Mouse (Mus musculus): ENCODE measurements around the gene Ppp3r1. TPM values are rescaled to one million over a fixed set of nuclear protein-coding genes. Genes with fewer than 3 reads are reported as not detected.
"Not testable (repeated sequence)": the region's sequence is repeated elsewhere in the genome, so short reads cannot be mapped to it uniquely, and the experiment has no call there.

Gene Ppp3r1
- polyA plus RNA-seq, 1 experiment, result 36.5 TPM

DNA sequence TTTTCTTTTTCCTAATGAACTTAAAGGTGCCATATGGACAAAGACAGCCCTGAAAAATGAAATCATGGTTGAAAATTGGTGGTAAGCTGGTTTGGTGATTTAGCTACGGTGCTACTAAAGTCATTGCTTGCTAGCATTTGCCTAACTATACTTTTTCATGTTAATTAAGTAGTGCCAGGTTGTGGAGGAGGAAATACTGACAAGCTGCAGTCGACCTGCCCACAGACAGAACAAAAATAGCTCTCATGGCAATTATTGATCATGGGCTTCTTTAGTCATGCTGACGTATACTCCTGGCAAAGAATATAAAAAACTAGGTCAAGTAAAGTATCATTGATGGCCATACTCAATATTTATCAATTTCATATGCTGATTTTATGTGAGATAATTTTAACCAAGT, 56.4 kb downstream of the Ppp3r1 start:
- 77% methylated on average over 3 of the region's 3 CpGs for WGBS
- Histone ChIP-seq H3K4me1 (ENCODE audit: control insufficient read depth, insufficient read depth, low read length) (no peaks in the 10 kb centered on the region; the same call in 1 of the 2 replicates), H3K4me3 (ENCODE audit: insufficient read depth, low read depth, low read length) (no peak overlapping the region), H3K27ac (ENCODE audit: insufficient read depth, low read depth, low read length) (no peak overlapping the region), H3K27me3 (replicated peaks; ENCODE audit: control insufficient read depth, insufficient read depth, low read length) (no peaks in the 10 kb centered on the region), H3K36me3 (ENCODE audit: control insufficient read depth, insufficient read depth, low read length) (peaks cover 1% of the 10 kb centered on the region; the same call in 1 of the 2 replicates)
- TF ChIP-seq POLR2A (IDR thresholded peaks at IDR 0.05; ENCODE audit: low read depth, low read length) (no peak), CTCF (conservative IDR thresholded peaks at IDR 0.05; ENCODE audit: insufficient read depth, insufficient read length, low read depth, low read length) (no peak)
- DNase-seq, result no peak

DNA sequence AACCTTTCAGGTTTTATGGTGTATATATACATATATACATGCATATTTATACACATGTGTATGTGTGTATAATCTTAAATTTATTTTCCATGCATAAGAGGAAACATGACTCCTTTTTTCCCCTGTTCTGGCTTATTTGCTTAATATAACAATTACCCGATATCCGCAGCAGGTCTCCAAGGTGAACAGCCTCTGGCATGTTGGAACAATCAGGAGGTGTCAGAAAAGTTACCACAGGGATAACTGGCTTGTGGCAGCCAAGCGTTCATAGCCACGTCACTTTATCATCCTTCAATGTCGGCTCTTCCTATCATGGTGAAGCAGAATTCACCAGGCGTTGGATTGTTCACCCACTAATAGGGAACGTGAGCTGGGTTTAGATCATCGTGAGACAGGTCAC, 62.1 kb downstream of the Ppp3r1 start:
- no peaks in the 10 kb centered on the region for H3K4me1 ChIP-seq (ENCODE audit: control insufficient read depth, insufficient read depth, low read length)
- H3K27me3 ChIP-seq (replicated peaks; ENCODE audit: control insufficient read depth, insufficient read depth, low read length), result no peaks in the 10 kb centered on the region
- WGBS, result 91% methylated on average over 8 of the region's 8 CpGs
- H3K4me3 ChIP-seq (ENCODE audit: insufficient read depth, low read depth, low read length), result no peak overlapping the region
- H3K27ac ChIP-seq (ENCODE audit: insufficient read depth, low read depth, low read length), result no peak overlapping the region
- DNase-seq, result no peak
- TF ChIP-seq POLR2A (IDR thresholded peaks at IDR 0.05; ENCODE audit: low read depth, low read length) (no peak), CTCF (conservative IDR thresholded peaks at IDR 0.05; ENCODE audit: insufficient read depth, insufficient read length, low read depth, low read length) (no peak)
- H3K36me3 ChIP-seq (ENCODE audit: control insufficient read depth, insufficient read depth, low read length), result peaks cover 1% of the 10 kb centered on the region; the same call in 1 of the 2 replicates

DNA sequence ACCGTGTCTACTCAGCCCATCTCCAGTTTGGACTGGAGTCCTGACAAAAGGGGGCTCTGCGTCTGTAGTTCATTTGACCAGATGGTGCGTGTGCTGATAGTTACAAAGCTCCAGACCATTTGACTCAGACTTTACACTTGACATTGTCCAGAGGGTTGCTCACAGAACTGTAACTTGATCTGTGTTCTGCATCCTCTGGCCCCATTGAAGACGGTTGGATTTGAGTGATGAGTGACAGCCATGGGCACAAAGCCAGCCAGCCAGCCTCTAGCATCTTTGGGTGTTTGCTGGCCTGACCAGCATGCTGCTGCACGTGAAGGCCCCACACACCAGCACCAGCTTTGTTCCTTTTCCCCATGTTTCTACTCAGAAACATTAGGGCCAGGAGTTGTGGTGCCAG, 73.7 kb downstream of the Ppp3r1 start:
- TF ChIP-seq POLR2A (IDR thresholded peaks at IDR 0.05; ENCODE audit: low read depth, low read length), result no peak
- no peak for TF ChIP-seq CTCF (conservative IDR thresholded peaks at IDR 0.05; ENCODE audit: insufficient read depth, insufficient read length, low read depth, low read length)
- no peak for DNase-seq
- Histone ChIP-seq H3K4me1 (ENCODE audit: control insufficient read depth, insufficient read depth, low read length) (no peaks in the 10 kb centered on the region), H3K36me3 (ENCODE audit: control insufficient read depth, insufficient read depth, low read length) (peaks cover under 1% of the 10 kb centered on the region), H3K27me3 (replicated peaks; ENCODE audit: control insufficient read depth, insufficient read depth, low read length) (no peaks in the 10 kb centered on the region), H3K27ac (ENCODE audit: insufficient read depth, low read depth, low read length) (no peak overlapping the region), H3K4me3 (ENCODE audit: insufficient read depth, low read depth, low read length) (no peak overlapping the region)
- 74% methylated on average over 5 of the region's 5 CpGs for WGBS

DNA sequence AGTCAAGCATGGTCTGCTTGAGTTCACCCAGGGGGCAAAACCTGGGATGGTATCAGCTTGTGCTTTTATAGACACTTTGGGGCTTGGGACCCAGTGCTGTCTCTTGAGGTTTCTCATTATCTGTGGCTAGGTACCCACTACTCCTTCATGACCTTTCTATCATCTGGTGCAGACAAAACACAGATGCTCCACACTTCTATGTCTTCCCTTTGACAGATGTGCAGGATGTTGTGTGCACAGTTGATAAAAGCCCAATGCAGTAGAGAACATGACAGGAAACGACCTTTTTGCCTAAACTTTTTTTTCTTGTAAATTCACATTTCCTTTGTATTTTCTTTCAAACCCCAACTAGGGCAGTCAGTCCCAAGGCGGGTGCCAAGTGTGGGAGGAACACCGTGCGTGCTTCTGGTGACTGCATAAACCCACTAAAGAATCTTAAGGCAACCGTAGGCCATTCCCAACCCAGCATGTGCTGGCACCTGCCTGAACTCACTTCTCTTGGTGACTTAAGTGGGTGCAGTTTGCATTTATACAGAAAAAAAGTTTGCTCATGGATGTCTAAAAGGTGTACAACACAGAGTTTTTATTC, 77.5 kb downstream of the Ppp3r1 start:
- WGBS, result 69% methylated on average over 5 of the region's 5 CpGs
- Histone ChIP-seq H3K27ac (ENCODE audit: insufficient read depth, low read depth, low read length) (no peak overlapping the region), H3K4me1 (ENCODE audit: control insufficient read depth, insufficient read depth, low read length) (no peaks in the 10 kb centered on the region), H3K4me3 (ENCODE audit: insufficient read depth, low read depth, low read length) (no peak overlapping the region), H3K27me3 (replicated peaks; ENCODE audit: control insufficient read depth, insufficient read depth, low read length) (no peaks in the 10 kb centered on the region), H3K36me3 (ENCODE audit: control insufficient read depth, insufficient read depth, low read length) (no peaks in the 10 kb centered on the region; the same call in none of the 2 replicates)
- TF ChIP-seq CTCF (conservative IDR thresholded peaks at IDR 0.05; ENCODE audit: insufficient read depth, insufficient read length, low read depth, low read length) (no peak), POLR2A (IDR thresholded peaks at IDR 0.05; ENCODE audit: low read depth, low read length) (no peak)
- no peak for DNase-seq

DNA sequence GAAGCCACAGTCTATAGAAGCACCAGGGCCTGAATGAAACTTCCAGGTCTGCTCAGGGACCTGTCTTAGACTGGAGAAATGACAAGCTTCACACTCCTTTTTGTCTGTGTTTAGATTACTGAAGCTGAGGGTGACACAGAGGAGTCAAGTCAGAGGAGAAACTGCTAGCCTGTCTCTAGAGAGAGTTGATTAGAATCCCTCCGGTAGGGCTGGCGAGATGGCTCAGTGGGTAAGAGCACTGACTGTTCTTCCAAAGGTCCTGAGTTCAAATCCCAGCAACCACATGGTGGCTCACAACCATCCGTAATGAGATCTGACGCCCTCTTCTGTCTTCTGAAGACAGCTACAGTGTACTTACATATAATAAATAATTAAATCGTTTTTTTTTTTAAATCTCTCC, 79.5 kb downstream of the Ppp3r1 start:
- not testable (repeated sequence) for H3K36me3 ChIP-seq (ENCODE audit: control insufficient read depth, insufficient read depth, low read length); H3K4me1 ChIP-seq (ENCODE audit: control insufficient read depth, insufficient read depth, low read length); H3K4me3 ChIP-seq (ENCODE audit: insufficient read depth, low read depth, low read length); H3K27me3 ChIP-seq (replicated peaks; ENCODE audit: control insufficient read depth, insufficient read depth, low read length); H3K27ac ChIP-seq (ENCODE audit: insufficient read depth, low read depth, low read length); DNase-seq
- 91% methylated on average over 5 of the region's 5 CpGs for WGBS

DNA sequence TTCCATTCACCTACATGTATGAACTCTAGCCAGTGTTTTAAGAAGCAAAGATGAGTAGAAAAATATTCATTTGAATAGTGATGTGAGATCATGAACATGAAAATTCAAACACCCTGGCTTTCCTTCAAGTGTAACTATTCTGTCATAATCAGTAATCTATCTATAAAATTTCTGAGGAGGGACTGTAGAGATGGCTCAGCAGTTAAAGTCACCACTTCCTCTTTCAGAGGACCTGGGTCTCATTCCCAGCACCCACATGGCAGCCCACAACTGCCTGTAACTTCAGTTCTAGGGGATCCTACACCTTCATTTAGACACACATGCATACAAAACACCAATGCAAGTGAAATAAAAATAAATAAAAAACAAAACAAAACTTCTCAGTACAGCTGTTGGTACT, 89.7 kb downstream of the Ppp3r1 start:
- peaks cover 3% of the 10 kb centered on the region; the same call in 1 of the 2 replicates for H3K4me1 ChIP-seq (ENCODE audit: control insufficient read depth, insufficient read depth, low read length)
- H3K4me3 ChIP-seq (ENCODE audit: insufficient read depth, low read depth, low read length), result no peak overlapping the region
- TF ChIP-seq POLR2A (IDR thresholded peaks at IDR 0.05; ENCODE audit: low read depth, low read length), result no peak
- no peak for TF ChIP-seq CTCF (conservative IDR thresholded peaks at IDR 0.05; ENCODE audit: insufficient read depth, insufficient read length, low read depth, low read length)
- no peaks in the 10 kb centered on the region for H3K27me3 ChIP-seq (replicated peaks; ENCODE audit: control insufficient read depth, insufficient read depth, low read length)
- no peaks in the 10 kb centered on the region; the same call in 1 of the 2 replicates for H3K36me3 ChIP-seq (ENCODE audit: control insufficient read depth, insufficient read depth, low read length)
- H3K27ac ChIP-seq (ENCODE audit: insufficient read depth, low read depth, low read length), result no peak overlapping the region
- DNase-seq, result no peak

Other genes starting within 250 kb of the Ppp3r1 start
- gene Fbxo48, start 207.9 kb upstream of the Ppp3r1 start, polyA plus RNA-seq (2012; rRNA removed), result 0.08 and 0.11 TPM in 2 replicates
- gene Cnrip1, start 107.7 kb upstream of the Ppp3r1 start, polyA plus RNA-seq (2012; rRNA removed), result 6.5 and 7.3 TPM in 2 replicates
- gene Plek, start 106.9 kb upstream of the Ppp3r1 start, polyA plus RNA-seq (2012; rRNA removed), result 0.43 and 1.4 TPM in 2 replicates
- 6.3 and 8.1 TPM in 2 replicates for gene Wdr92, start 22.8 kb downstream of the Ppp3r1 start, polyA plus RNA-seq (2012; rRNA removed)
- gene Pno1, start 52.3 kb downstream of the Ppp3r1 start, polyA plus RNA-seq (2012; rRNA removed), result 5.4 and 7.0 TPM in 2 replicates
- gene C1d, start 98.3 kb downstream of the Ppp3r1 start, polyA plus RNA-seq (2012; rRNA removed), result 28.5 and 39.7 TPM in 2 replicates